Mouse (Mus musculus) midbrain, embryonic 13.5 days (tissue): ENCODE measurements at regions not wholly inside any gene's neighbourhood (a gene's known extent, or its start where the extent isn't known, plus 50 kb on each side); places are given as distances from the start of the nearest gene placed in this dataset. TPM values are rescaled to one million over a fixed set of nuclear protein-coding genes. Genes with fewer than 3 reads are reported as not detected.

ENCODE experiments used
- microRNA-seq: library from miRNA; unstranded; fragments of <30 nt; microRNA quantifications from one replicate; pipeline ENCODE4, GENCODE M21; 2016

Small RNA genes in the stretch of these regions (microRNA-seq; reads per million reads assigned to microRNA genes)
- gene Gm27410 = not detected
